Mouse (Mus musculus) bone marrow, adult 2 months (tissue): ENCODE data around the gene Fam241b.
A peak's percentile ranks its signal among the peaks of the same experiment; 100 is the strongest.

ENCODE experiments used
- CTCF ChIP-seq: fragments of 200-500 bp; IDR thresholded peaks from 2 replicates; pipeline ENCODE4 v1.5.1; 2011; ENCODE audit warnings: low read length, control low read depth; ENCODE audit not compliant: control insufficient read depth, insufficient read depth
- POLR2A ChIP-seq: fragments of 200-500 bp; IDR thresholded peaks from 2 replicates; pipeline ENCODE4 v1.6.1; 2011; ENCODE audit warnings: low read depth, mild to moderate bottlenecking, control low read depth, low read length, borderline replicate concordance; ENCODE audit not compliant: control insufficient read depth

GRCm38 (mm10) chr10:62183053-62183452 lies 39.3 kb upstream of the Fam241b start:
- TF ChIP-seq CTCF (peak; percentile 100), POLR2A (no peak)
